Mouse (Mus musculus) left cerebral cortex, postnatal 14 days (tissue): ENCODE data around the gene Tenm4. TPM values are rescaled to one million over a fixed set of nuclear protein-coding genes. Genes with fewer than 3 reads are reported as not detected.

Experiments used
- DNase-seq, 2 experiments: peaks; one replicate each; pipeline ENCODE4 v3.0.0; 2021 to 2022; ENCODE audit warnings: low spot score in 2 of 2, mixed read lengths in 1 of 2
- intact Hi-C: fragments of 180-260 bp; cut with DNase I; formaldehyde crosslinking; loops from one replicate; pipeline ENCODE4 v1.15.1; 2025
- total RNA-seq, 2 experiments: library from RNA; stranded (reverse); gene quantifications; 2 replicates each; pipeline ENCODE4 v1.2.3; 2021

Gene Tenm4
- total RNA-seq, 2 experiments from 2014 or later = 117 to 118 TPM

DNA sequence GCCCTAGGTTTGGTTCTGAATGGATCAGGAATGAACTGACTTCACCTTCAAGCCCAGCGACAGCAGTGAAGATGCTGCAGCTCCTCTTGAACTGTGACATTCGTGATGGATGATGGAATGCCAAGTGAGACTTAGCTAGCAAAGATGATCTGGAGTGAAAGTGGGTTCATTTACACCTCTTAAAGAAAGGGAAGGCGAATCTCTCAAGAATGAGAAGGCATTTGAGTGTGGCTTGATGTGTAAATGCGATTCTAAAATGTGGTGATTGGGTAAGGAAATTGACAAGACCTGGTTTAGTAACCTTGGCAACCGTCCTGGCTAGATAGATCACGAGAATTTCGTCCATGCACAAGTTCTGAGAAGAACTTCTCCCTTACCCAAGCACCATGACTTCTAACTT, 321.6 kb downstream of the Tenm4 start:
- intact Hi-C loops = no loop called here
- DNase-seq = no peak

DNA sequence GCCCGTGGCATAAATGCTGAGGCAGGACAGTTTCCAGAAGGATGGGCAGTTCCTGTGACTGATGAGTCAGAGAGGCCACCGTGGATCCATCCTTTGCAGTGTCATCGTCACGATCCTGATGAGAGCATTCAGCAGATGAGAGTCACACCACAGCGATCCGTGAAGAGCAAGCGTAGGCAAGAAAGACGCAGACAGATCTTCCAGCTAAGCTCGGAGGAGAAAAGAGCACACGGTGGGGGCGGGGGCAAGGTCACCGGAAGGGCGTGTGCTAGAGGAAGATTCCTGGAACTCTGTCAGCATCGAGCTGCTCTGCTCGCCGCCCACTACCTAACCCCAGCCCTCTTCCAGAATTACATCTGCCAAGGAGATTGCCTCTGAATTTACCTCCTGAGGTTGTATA, 323.0 kb downstream of the Tenm4 start:
- intact Hi-C loops = no loop called here
- peak in 1 of 2 experiments; percentile 39 for DNase-seq

DNA sequence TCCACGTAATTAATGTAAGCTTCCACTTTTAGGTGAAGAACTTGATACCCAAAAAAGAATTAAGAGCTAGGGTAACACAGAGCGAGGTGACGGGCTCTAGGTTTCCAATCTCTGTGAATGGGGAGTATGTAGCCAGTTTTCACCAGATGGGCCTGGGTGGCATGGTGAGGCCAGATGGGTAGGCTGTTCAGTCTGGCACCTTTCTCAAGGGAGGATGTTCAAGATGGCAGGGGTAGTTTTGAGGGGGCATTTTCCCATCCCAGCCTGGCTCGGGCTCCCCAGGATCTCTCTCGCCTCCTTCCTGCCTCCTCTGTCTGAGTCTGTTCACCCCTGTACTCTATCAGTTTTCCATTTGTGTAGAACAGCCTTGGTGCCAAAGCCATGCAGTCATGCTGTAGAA, 329.1 kb downstream of the Tenm4 start:
- intact Hi-C loops = no loop called here

DNA sequence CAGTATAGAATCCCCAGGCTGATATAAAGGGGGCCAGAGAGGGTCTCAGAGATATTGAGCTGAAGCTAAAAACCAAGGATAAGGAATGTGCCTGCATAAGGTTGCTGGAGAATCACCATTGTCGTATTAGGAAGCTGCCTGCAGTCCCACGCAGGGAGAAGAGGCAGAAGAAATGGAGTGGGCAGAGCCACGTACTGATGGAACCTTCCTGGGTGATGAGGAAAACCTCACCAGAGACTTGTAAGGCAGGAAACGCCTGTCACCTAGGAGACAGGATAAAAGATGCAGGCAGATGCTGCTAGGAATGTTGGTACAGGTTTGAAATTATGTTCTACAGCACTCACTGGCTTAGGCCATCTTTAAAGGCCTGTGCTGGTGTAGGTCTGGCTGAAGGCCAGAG, 329.8 kb downstream of the Tenm4 start:
- peak; percentile 38 to 49 for DNase-seq
- intact Hi-C loops = no loop called here

More for the DNA sequence above, 329.1 kb downstream of the Tenm4 start:
- no peak for DNase-seq

DNA sequence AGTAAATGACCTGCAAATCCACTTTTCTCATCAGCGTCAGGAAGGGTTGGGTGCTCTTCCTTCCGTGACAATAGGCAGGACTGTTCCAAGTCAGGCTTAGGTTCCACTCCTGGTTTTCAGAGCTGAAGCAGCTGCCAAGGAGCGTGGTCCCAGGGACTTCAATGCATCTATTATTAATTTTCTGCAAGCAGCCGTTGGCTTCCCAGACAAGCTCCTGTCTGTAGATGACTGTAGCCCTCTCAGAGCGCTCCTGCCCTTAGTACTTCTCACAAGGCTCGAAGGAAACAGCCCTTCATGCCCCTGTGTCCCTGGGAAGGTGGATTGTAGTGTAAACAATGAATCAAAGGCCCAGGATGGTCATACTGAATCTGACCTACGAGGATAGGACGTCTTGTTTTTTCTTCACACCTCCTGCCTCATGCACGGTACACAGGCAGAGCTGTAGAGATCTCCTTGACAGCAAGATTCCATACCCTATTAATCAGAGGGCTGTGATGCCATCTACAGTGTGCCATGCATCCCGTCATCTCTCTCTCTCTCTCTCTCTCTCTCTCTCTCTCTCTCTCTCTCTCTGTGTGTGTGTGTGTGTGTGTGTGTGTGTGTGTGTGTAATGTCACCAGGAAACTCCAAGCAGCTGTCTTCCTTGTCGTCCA, 331.4 kb downstream of the Tenm4 start:
- no peak for DNase-seq
- intact Hi-C loops = no loop called here

DNA sequence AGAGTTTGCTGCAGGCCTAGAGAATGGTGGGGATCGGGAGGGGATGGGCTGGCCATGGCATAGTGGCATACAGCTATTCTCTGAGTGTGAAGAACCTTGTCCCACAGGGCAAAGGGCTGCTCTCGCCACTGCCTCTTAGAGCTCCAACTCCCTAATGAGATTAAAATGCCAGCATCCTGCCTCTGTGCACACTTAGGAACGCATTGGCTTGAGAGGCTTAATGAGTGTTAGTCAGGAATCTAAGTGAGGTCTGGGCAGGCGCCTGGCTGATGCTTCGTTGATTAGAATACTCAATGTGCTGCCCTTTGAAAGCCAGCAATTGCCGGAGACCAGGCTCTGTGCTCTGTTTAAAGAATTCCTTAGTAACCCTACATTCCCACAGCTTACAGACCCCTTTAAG, 334.5 kb downstream of the Tenm4 start:
- DNase-seq = no peak
- intact Hi-C loops = no loop called here

DNA sequence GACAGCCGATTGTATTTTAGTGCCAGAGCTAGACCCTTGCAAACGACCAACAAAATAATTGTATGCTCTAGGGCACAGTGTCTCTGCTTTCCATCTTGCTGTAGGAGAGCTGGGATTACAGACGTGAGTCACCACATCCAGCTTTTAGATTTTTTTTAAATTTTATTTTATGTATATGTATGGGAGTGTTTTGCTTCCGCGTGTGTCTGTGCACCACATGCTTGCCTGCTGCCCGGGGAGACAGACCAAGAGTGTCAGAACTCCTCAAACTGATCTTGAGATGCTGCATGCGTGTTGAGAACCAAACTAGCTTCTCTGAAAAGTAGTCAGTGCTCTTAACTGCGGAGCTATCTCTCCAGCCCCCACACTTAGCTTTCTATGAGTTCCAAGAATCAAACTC, 336.0 kb downstream of the Tenm4 start:
- intact Hi-C loops = no loop called here
- no peak for DNase-seq

DNA sequence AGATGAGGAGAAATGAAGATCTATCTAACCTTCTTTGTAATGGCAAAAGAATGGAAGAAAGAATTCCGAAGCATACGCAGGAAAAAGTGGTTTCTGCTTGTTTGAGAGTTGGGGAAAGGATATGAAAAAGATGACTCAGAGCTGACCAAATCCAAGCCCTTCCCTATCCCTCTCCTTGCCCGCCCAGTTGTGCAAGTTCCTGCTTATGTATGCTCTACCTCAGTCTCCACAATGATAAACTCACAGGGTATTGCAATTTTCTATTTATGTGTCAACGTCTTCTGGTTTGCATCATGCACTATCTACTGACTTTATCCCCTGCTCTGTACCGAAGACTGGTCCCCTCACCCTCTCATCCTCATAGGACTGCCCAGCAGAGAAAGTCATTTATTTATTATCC, 339.4 kb downstream of the Tenm4 start:
- intact Hi-C loops = no loop called here
- no peak for DNase-seq

DNA sequence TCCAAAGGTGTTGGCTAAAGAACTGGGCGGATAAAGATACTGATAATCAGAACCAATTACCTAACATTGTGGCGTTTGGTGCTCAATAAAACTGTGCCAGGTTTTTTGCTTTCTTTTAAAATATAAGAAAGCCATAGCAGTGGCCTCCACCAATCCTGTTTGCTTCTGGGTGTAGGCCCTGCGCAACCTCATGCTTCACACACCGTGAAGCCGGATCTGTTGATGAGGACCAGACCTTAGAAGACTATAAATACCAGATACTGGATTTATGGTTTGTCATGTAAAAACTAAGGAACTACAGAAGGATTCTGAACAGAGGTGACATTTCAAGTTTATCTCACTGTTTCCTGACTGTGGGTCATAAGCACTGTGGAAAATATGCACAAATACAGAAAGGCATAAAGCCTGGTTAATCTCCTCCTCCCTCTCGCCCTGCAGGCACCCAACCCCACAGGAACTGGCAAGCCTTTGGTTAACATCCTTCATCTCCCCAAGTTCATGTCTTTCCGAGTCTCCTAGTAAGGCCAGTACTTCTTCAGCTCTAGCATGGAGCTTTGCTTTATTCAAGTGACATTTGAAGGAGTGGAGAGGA, 340.1 kb downstream of the Tenm4 start:
- intact Hi-C loops = no loop called here
- DNase-seq = no peak

DNA sequence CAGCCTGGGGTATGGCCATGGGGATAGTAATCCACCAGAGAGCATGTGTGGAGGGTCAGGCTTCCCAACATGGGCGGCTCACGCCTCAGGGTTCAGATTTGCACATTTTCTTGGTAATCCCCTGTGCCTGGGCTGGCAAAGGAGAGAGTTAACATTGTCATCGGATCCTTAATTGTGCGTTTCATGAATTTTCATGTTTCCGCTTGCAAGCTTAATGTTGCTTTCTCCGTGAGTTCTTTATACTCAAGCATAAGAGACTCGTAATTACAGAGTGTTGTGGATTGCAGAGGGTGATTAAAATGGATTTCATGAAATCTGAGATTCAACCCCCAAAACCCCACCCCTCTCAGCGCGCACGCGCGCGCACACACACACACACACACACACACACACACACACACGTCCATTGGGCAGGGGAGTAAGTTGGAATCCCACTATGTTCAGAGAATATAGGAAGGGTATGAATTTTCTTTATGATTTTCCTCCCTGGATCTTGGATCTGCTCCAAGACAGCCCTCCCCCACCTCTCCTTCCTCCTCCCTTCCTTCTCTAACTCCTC, 341.0 kb downstream of the Tenm4 start:
- no peak for DNase-seq
- intact Hi-C loops = no loop called here

DNA sequence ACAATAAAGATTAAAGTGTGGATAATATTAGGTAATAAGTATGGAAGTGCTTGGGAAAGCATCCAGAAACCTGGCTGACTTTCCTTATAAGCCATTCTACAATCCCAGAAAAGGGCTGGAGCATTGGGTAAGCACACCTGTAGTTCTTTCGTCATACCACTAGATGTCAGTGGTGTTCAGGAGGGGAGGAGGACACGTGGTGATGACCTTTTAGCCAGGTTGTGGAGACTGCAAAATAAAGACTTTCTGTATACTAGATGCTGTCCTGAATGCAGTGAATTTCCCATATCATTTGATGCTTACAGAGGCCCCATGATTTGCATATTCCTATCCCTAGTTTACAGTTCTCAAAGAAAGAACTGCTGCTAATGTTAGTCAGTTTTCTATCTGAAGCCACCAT, 348.2 kb downstream of the Tenm4 start:
- DNase-seq = no peak
- intact Hi-C loops = loop anchor here (2.0 kb wide), 1 partner anchor 396 kb away; no protein-coding TSS in a partner anchor

DNA sequence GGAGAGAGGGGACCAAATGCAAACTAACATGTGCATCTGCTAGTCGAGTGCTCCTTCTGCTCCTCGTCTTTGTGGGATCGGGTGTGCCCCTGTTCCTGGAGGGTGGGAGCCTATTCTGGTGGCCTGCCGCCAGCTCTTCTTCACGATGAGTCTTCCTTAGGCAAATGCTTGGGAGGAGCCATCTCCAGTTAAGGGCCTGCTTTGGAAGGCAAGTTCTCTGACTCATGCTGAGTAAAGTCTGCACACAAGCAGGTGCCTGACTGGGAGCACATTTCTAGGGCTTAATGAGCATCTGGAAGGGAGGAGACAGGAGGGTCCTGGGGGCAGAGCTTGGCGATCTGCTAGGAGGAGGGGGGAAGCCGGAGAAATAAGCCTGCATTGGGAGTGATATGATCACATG, 350.9 kb downstream of the Tenm4 start:
- peak; percentile 50 to 51 for DNase-seq
- intact Hi-C loops = loop anchor here (5.0 kb wide), 1 partner anchor 185 kb away; no protein-coding TSS in a partner anchor

DNA sequence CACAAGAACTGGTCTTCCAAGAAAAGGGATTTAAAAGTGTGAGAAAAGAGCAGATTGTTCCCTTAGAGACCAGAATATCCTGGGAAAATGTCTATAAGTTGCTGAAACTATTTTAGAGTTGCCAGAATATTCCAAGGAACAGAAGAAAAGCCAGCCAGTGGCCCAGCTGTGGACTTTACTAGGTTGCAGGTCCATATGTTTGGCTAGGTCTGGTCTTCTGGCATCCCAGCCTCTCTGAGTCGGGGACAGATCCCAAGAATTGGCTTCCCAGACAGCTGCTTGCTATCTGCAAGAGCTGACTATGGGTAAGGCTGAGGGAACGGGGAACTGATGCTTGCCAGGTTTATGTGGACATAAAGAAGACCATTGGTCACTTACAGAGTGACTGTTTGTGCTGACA, 352.6 kb downstream of the Tenm4 start:
- DNase-seq = peak; percentile 39 to 73
- intact Hi-C loops = loop anchor here (5.0 kb wide), 1 partner anchor 184 kb away; no protein-coding TSS in a partner anchor

DNA sequence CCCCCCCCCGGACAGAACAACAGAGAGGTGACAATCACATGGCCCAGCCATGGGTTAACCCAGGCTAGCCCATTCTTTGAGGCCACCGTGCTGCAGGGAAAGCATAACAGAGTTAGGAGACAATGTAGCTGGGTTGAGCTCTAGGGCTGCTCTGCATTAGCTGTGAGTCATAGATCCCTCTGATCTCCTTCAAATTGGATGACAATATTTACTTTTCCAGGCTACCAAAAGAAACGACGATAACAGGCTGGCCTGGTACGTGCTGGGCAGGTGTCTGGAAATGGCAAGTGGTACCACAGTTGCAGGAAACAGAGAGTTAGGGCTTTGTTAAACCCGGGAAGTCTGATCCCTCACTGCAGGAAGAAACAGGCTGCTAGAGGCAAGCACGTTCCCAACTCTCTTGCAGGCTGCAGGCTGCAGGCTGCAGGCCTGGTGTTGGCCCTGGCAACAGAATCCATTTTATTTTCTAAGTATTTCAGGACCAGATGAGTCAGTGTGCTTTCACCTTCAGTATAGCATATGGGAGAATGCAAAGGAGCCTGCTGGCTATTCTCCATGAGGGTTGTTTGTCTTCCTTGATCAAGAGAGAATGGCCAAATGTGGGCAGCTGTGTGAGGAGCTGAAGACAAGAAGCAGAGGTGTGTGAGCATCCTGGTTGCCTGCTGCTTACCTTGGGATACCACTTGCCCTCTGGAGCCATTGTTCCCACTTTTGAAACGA, 353.6 kb downstream of the Tenm4 start:
- DNase-seq = no peak
- intact Hi-C loops = loop anchor here (5.0 kb wide), 1 partner anchor 183 kb away; no protein-coding TSS in a partner anchor

DNA sequence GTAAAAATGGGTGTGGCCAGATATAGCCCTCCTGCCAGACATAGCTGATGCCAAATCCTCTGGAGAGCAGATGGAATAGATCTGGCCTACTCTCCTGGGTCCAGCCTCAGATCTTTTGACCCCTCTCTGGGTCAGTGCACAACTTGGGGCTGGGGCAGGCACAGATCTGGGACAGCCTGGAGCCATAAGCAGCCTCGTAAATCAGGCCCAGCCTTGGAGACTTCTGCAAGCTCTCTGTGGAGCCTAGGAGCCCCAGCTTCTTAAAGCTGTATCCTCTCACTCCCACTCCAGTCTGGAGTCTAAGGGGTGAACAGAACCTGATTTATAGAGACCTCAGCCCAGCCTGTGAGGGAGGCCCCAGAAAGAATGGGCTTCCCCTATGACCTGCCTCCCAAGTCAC, 354.3 kb downstream of the Tenm4 start:
- intact Hi-C loops = no loop called here
- DNase-seq = no peak

DNA sequence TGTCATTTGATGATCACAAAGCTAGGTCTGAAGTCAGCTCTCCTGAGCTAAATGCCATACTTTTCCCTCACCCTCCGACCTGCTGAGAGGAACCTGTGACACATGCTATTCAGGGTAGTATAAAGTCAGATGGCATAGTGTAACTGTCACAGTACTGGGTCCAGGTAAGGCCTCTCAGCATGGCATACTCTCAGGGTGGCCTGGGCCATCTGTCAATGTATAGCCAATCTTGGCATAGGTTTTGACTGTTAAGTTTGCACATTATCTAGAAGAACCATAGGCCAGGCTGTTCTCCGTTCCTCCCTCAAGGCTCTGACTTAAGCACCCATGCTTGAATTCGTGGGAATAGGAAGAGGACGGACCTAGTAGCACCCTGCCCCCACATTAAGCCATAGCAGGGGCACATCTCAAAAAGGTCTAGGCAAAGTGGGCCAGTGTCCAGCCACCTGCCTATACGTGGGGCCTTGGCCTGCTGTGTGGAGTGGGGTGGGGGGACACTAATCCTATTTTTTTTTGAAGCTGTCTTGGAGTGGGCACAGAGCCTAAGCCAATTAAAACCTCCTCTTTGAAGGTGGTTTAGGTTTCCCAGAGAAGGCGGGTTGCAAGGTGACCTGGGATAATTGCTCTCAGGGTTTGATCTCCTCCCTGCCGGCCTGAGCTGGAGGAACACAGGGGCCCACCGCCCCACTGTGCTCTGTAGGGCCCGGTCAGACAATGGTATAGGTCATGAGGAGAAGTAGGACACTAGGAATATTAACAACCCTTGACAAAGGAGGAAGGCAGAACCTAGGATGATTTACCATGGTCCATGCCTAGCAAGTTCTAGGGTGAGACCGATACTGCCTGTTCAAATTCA, 359.8 kb downstream of the Tenm4 start:
- DNase-seq = no peak
- intact Hi-C loops = no loop called here

DNA sequence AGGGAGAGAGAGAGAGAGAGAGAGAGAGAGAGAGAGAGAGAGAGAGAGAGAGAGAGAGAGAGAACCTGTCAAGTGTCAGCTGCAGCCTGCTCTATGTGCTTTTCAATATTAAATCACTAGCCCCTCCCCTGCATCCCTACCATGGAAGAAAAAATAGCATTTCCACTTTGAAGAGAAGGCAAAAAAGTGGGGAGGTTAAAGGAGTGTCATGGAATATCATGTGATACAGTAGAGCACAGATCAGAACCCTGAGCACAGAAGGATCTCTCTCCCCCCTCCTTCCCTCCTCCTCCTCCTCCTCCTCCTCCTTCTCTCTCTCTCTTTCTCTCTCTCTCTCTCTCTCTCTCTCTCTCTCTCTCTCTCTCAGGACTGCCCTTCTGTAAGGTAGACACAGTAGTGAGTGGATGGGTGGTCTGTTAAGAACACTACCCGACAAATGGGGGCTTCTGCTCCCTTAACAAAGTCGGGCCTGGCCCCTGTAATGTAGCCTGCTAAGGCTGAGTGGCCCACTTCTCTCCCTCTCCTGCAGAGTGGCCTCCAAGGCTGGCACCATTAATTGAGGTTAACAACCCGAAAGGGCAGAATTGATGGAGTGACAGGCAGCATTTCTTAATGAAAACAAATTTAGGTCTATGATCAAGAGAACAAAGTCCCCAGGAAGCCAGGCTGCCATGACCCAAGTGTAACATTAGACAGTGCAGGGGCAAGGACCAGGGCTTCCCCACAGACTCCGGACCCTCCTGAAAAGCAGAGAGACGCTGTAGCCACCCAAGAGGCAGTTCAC, 361.1 kb downstream of the Tenm4 start:
- no peak for DNase-seq
- intact Hi-C loops = no loop called here

DNA sequence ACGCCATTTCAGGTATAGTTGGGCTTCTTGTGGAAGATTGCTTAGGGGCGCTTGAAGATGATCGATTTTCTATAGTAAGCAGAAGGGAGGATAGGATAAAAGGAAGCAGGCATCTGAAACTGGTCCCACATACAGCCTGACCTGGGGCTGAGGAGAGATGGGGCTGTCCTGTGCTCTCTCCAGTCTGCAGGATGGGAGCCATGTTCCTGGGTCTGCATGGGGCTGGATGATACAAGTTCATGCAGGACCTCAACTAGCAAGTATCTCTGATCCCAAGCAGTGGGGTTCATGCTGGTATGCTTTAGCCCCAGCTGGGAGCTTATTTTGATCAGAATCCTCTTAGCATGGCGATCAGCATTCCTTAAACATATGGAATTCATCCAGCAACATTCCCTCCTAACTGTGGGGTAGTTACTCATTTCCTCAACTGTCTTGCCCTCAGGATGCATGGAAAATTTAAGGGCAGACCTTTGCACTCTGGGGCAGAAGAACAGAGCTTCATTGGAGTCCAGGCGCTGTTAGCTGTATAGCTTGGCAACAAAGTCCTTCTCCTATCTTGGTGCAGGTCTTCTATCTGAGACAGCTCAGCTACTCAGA, 361.9 kb downstream of the Tenm4 start:
- DNase-seq = no peak
- intact Hi-C loops = no loop called here
